Mouse (Mus musculus) adrenal gland, adult 2 months (tissue): ENCODE measurements around the gene Hist1h4d. TPM values are rescaled to one million over a fixed set of nuclear protein-coding genes. Genes with fewer than 3 reads are reported as not detected.
"Not testable (repeated sequence)": the region's sequence is repeated elsewhere in the genome, so short reads cannot be mapped to it uniquely, and the experiment has no call there.

ENCODE experiments used
- DNase-seq: peaks from one replicate; pipeline ENCODE4 v3.0.0; 2021
- long read RNA-seq: library from polyadenylated mRNA; stranded (forward); transcript quantifications from one replicate; pipeline ENCODE4 v2.0.0, GENCODE M21; 2021
- polyA plus RNA-seq: library from polyadenylated mRNA; depleted of rRNA; stranded (reverse); fragments of >200 nt; gene quantifications from 2 replicates; pipeline ENCODE4 v1.2.3, GENCODE M21; 2012; rRNA removed
- total RNA-seq, 2 experiments: library from RNA; stranded (reverse); gene quantifications; 2 replicates each; pipeline ENCODE4 v1.2.3; 2021

Hist1h4d gene
- total RNA-seq = 100 to 1,000 TPM; 118 to 129 TPM
- 2.6 and 2.7 TPM in 2 replicates for polyA plus RNA-seq
- long read RNA-seq = 0 reads

DNA sequence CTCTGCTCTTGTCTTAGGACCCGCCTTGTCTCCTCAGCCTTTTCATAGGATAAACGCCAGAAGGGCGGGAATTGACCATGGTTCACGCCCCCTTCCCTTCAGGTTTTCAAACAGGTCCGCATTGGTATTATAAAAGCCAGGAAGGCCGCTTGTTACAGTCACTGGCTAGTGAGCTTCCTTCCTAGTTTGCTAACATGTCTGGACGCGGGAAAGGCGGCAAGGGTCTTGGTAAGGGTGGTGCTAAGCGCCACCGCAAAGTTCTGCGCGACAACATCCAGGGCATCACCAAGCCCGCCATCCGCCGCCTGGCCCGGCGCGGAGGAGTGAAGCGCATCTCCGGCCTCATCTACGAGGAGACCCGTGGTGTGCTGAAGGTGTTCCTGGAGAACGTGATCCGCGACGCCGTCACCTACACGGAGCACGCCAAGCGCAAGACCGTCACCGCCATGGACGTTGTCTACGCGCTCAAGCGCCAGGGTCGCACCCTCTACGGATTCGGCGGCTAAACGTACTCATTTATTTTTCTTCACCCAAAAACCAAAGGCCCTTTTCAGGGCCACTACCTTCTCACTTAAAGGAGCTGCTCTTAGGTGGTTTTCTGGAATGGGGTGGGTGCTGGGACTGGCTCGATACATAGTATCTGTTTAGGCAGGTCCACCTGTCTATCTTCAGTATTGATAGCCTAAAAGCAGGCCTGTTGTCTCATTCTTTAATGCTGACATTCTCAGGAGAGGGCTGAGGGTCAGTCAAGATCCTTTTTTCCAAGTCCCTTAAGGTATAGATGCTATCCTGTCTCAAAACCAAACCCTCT is at the start of gene Hist1h4d:
Hist1h4d (plus strand) TSS at position 191 of the 811 bp plus-strand sequence.
- peak; percentile 97 for DNase-seq

DNA sequence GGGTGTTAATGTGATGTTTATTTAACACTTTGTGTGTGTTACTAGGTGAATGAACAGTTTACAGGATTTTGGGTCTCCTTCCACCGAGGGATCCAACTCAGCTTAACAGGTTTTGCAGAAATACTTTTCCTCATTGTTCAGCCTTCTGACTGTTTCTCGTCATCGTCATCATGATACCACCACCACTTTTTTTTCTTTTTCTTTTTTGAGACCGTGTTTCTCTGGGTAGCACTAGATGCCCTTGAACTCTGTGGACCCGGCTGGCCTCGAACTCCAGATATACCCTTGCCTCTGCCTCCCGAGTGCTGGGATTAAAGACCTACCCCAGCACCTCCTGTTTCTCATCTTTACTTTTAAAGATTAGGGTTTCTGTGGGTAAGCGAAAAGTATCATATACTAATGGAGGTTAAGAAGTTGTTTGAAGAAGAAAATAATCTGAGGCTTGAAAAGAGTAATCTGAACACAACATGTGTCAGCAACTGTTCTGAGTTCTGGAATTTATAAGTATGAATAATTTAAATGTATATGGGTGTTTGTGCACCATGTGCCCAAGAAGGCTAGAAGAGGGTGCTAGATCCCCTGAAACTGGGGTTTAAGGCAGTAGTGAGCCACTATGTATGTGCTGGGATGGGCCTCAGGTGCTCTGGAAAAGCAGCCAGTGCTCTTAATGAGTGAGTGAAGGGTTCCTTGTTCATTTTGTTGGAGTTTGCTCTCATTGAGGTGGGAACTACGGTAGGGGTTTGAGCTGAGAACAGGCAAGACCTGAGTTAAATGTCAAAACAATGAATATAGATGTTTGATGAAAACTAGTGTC is 48.9 kb upstream of the Hist1h4d start:
- DNase-seq = no peak

DNA sequence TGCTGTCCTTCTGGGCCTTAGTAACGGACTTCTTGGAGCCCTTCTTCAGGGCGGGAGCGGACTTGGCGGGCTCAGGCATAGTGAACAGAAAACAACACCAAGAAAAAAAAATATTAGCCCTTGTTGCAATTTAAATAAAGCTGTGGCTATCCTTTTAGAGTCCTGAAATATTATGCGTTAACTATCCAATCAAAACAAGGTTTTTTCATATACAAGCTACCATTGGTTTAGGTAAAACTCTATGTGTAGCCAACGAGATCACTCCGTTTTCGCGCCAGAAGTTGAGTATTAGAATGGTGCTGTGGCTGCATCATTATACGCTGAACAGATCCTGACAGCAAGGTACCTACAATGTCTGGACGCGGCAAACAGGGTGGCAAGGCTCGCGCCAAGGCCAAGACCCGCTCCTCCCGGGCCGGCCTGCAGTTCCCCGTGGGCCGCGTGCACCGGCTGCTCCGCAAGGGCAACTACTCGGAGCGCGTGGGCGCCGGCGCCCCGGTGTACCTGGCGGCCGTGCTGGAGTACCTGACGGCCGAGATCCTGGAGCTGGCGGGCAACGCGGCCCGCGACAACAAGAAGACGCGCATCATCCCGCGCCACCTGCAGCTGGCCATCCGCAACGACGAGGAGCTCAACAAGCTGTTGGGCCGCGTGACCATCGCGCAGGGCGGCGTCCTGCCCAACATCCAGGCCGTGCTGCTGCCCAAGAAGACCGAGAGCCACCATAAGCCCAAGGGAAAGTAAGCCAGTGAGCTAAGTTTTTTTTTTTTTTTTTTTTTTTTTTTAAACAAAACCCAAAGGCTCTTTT is 47.6 kb upstream of the Hist1h4d start, which contains the start of gene Hist1h2af:
Hist1h2af (plus strand) TSS at position 347 of the 808 bp plus-strand sequence.
- peak; percentile 62 for DNase-seq

DNA sequence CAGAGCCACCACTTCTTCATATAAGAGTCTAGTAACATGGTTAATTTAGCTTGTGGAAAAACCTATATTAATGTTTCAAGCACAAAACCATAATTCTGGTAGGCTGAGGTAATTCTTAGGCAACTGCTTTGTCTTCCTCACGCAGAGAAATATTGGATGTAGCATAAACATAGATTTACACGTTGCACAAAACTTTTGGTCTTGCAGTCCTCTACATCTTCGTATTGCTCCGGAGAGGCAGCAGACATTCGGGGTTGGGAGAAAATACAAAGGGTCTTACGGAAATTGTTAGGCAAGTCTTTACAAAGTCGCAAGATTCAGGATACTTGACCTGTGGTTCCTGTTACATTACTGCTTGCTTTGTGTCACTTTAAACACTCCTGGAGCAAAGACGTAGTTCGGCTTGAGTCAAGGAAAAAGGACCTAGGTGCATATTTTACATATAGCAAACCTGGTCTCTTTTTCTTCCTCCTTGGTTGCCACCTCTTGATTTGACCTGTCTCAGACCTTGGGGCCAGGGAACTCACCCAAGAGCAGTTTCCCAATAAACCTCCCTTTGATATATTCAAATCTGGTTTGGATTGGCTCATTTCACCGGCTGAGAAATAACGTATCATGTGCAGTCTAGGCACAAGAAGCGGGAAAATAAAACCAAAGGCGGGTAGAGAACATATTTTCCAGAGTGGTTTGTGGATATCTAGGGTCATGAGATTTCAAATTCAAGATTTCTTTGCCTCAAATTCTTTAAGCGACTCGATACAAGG is 46.8 kb upstream of the Hist1h4d start:
- DNase-seq = peak; percentile 39

DNA sequence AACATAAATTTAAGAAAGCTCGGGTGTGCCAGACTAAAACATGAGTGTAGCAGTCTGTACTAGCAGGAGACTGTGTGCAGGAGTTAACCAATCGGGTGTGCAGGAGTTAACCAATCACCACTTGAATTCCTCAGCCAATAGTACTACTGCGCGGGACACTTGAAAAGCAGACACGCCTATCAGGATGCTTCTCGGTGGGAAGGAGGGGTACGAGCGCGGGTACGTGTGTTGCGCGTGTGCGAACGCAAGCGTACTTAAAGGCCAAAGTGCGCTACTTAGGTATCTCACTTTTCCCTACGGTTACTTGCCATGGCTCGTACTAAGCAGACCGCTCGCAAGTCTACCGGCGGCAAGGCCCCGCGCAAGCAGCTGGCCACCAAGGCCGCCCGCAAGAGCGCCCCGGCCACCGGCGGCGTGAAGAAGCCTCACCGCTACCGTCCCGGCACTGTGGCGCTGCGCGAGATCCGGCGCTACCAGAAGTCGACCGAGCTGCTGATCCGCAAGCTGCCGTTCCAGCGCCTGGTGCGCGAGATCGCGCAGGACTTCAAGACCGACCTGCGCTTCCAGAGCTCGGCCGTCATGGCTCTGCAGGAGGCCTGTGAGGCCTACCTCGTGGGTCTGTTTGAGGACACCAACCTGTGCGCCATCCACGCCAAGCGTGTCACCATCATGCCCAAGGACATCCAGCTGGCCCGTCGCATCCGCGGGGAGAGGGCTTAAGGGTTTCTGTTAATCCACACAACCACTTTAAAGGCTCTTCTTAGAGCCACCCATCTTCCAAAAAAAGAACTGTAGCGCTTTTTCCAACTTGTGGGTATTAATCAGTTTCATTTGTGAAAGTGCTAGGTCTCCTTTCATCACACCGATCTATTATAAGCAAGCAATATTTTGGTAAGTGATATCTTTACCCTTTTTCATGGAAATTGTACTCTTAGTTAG is 46.0 kb upstream of the Hist1h4d start, which contains the start of gene Hist1h3g:
Hist1h3g (plus strand) TSS at position 286 of the 939 bp plus-strand sequence.
- DNase-seq = peak; percentile 90

DNA sequence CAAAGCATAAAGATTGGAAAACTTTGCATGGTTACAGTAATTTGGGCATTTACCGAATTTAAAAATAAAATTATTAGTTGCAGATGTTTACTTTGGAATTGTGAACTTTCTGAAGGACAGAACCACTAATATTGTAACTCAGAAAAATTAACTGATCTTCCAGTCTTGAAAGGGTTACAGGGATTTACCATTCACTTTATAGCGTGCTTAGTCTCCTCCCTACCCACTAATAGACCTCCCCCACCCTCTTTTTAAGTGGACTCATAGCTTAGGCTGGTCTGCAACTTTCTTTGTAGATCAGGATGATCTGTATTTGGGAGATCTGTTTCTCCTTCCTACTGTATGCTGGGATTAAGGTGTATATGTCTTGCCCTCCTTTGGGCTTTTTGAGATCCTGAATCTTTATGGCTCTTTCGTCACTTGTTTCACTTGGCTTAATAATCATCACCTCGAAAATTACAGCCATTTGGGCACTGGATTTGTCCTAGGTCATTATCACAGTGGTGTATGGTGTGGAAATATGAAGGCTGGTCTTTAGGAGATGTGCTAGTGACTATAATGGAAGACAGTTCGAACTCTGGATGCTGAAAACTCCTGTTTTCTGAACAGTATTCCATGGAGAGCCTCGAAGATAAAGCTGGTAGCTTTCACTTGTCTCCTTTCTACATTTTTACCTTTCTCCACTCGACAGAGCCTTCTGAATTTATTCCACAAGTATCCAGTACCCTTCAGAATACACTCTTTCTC is 45.1 kb upstream of the Hist1h4d start:
- DNase-seq = no peak

DNA sequence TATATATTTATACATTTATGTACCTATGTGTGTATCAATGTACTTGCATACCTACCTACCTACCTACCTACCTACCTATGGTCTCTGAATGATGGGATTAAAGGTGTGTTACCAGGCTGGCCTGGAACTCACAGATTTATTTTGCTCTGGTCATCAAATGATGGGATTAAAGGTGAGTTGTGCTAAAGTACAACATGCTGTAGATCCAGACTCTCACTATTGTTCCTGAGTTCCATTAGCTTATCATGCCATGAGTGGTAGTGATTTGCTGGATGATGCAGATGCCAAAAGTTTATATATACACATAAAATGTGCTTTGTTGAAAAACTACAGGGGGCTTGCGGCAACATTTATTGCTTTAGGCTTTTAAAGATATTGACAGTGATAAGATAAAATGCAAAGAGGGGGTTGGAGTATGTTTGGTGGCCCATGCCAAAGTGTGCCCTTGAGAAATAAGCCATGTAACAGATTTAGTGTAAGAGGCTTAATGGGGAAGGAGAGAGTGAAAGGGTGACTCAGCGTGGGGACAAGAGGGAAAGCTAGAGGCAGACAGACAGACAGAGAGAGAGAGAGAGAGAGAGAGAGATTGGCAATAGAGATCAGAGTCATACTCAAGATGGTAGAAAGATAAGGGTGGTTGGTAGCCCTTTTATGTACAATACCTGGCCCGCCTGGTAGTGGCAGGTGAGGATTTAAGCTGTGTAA is 44.2 kb upstream of the Hist1h4d start:
- DNase-seq = no peak

DNA sequence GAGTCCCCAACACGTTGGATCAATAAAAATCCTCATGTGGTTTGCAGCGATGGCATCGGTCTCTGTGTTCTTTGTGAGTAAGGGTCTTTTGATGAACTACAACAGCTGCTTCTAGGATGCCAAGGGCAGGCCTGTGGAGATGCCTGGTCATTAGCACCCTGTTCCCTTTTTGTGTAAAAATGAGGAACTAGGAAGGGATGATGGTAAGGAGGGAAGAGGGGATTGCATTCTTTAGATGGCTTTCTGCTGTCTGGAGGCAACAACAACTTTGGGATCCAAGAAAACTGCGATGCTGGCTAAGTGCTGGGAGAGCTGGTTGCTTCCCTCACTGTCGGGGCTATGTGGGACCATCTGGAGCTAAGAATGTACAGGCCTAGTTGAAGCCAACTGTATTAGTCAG is 43.1 kb upstream of the Hist1h4d start:
- no peak for DNase-seq

DNA sequence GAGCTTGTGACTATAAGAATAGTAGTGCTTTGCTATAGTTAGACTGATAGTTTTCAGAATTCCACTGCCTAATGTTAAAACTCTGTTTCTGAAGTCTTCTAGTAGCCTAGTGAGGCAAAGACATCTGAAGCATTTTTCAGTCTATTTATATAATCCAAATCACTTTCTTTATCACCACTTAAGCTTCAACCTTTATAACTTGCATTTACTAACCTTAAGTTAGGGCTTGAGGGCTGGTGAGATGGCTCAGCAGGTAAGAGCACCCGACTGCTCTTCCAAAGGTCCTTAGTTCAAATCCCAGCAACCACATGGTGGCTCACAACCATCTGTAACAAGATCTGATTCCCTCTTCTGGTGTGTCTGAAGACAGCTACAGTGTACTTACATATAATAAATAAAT is 41.6 kb upstream of the Hist1h4d start:
- DNase-seq = not testable (repeated sequence)

DNA sequence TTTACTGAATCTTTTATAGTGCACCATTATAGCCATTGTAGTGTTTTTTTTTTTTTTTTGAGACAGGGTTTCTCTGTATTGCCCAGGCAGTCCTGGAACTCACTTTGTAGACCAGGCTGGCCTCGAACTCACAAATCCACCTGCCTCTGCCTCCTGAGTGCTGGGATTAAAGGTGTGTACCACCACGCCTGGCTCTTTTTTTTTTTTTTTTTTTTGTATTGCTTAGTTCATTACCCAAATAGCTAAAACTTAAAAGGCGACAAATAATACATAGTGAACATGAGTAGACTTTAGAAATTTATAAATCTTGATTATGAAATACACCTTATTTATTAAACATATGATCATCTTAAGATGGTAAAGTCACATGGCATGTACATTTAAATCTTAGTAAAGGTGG is 39.9 kb upstream of the Hist1h4d start:
- DNase-seq = no peak

DNA sequence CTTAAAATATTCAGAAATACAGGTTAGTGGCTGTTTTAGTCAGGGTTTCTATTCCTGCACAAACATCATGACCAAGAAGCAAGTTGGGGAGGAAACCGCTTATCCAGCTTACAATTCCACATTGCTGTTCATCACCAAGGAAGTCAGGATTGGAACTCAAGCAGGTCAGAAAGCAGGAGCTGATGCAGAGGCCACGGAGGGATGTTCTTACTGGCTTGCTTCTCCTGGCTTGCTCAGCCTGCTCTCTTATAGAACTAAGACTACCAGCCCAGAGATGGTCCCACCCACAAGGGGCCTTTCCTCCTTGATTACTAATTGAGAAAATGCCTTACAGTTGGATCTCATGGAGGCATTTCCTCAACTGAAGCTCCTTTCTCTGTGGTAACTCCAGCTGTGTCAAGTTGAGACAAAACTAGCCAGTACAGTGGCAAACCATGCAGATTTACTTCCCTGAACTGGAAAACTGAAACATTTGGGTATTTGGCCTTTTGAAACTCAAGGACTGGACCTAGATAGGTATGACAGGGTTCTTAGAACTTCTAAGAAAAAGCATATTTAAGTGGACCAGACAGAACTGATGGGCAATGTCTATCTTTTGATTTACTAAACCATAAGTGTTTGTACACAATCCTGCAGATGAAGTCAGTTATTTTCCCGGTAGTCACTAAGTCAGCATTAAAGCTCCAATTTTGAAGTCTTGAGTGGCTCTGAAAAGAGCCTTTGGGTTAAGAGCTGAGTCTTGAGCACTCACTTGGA is 39.0 kb upstream of the Hist1h4d start:
- DNase-seq = not testable (repeated sequence)

DNA sequence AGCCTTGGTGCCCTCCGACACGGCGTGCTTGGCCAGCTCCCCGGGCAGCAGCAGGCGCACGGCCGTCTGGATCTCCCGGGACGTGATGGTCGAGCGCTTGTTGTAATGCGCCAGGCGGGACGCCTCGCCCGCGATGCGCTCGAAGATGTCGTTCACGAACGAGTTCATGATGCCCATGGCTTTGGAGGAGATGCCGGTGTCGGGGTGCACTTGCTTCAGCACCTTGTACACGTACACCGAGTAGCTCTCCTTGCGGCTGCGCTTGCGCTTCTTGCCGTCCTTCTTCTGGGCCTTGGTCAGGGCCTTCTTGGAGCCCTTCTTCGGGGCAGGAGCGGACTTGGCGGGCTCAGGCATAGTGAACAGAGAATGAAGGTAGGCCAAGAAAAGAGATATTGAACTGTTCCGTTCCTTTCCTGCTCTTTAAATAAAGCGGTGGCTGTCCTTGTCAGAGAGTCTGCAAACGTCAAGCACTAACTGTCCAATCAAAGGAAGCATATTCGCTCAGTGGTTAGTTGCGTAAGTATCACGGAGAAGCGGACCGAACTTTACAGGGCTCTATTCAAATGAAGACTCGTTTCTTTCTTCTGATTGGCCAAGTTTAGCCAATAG is 38.3 kb upstream of the Hist1h4d start, which contains the start of gene Hist1h2bh:
Hist1h2bh (minus strand) TSS at position 394 of the 609 bp plus-strand sequence.
- DNase-seq = peak; percentile 84

DNA sequence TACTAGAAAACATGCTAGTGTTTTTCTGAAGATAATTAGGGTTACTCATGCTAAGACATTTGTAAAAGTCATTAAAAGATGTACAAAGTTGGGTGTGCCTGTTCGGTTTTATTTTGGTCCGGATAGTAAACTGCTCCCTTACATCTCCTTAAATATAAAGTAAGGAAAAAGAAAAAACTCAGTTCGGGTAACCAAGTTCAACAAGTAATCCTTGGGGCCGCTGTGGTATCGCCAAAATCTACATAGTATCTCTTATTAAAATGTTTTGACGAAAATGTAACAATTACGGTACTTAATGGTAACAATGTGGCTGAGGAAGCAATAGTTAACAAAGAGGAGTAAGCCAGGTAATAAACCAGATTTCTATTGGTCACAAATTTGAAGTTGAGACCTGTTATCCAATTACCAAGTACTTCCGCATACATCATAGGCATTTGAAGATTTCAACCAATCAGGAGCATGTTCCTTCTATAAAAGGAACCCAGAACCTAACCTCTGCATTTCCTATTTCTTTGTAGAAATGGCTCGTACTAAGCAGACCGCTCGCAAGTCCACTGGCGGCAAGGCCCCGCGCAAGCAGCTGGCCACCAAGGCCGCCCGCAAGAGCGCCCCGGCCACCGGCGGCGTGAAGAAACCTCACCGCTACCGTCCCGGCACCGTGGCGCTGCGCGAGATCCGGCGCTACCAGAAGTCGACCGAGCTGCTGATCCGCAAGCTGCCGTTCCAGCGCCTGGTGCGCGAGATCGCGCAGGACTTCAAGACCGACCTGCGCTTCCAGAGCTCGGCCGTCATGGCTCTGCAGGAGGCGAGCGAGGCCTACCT is 37.2 kb upstream of the Hist1h4d start, which contains the start of gene Hist1h3f:
Hist1h3f (plus strand) TSS at position 88 of the 822 bp plus-strand sequence.
- DNase-seq = peak; percentile 86

DNA sequence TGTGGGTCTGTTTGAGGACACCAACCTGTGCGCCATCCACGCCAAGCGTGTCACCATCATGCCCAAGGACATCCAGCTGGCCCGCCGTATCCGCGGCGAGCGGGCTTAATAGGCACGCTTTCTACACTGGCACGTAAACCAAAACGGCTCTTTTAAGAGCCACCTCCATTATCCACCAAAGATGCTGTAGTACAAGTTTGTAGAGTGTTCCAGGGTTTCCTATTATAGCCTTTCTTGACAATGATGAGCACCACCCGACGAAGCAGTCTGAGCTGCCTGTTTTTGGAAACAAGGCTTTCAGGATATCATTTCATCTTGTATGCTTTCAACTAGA is 36.6 kb upstream of the Hist1h4d start:
- DNase-seq = peak; percentile 47

DNA sequence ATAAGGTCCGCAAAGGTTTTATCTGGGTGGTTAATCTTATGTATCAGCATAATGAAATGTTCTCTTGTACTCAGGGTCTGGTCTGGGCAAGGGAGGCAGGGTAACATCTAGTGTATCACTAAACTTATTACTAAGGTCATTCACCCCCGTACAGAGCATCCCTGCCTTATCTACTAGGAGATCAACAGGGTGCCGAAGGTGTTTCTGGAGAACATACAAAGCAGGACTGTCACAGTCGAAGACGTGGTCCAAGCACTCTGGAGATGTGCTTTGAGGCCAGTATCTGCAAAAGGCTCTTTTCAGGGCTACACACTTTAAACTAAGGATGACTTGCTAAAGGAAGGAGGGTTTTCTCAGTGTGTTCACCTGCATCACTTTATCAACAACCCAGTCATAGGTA is 34.7 kb upstream of the Hist1h4d start:
- no peak for DNase-seq

DNA sequence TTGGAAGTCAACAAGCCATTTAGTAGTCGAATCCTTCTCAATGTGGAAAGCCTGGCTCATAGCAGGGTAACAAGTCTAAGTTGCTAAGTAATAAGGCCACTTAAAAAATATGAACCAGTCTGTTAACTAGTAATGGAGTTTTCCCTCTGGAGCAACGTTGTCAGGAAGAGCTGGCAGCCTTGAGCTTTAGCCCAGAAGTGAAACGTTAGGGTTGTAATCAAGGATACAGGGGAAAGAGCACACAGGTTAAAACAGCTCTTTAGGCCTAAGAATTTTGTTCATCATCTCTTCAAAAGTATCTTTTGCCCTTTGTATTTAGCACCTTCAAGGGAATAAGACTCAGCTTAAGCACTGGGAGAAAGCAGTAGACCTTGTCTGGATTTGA is 30.6 kb upstream of the Hist1h4d start:
- DNase-seq = no peak
